Mouse (Mus musculus) lung, postnatal 14 days (tissue): ENCODE results near the gene Rnf150.

Source experiments
- DNase-seq: peaks from one replicate; pipeline ENCODE4 v3.0.0; 2021

Gene Rnf150

GRCm38 (mm10) chr8:82863041-82863744, at the start of gene Rnf150:
Gene Rnf150, plus strand, starts transcription at chr8:82863356.
- DNase-seq = peak; percentile 85

GRCm38 (mm10) chr8:82826135-82827046, 36.8 kb upstream of the Rnf150 start:
- DNase-seq = no peak

DNA sequence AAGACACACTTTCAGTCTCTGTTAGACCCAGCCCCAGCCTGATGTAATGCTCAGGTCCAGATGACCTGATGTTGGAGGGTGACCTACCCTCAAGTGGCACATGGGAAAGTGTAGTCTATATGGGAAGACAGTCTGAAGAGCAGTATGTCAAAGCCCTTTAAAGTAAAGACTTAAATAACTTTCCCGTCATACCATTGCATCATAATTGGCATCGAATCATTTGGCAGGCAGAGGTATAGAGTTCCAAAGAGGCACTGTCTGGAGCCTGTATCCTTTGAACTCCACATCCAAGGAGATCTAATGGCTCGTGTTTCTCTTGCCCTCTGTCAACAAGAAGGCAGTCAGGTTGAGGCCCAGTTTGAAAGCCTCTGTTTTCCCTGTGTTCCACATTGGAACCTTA, 22.7 kb upstream of the Rnf150 start:
- DNase-seq = no peak

DNA sequence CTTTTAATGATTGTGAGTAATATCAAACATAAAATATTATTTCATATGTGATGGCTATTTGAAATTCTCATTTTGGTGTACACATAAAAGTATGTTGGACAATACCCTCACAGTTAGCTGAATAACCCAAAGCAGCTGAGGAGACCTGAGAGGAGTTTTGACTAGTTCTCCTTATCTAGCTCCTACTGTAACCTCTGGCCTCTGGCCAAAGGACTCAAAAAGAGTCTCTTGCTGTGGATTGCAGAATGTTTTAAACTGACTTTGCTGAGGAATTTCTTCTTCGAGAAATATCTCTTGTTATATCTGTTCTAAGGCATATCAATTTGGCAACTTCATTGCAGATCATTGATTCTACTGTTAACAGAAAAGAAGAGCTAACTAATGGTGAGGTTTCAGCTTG, 22.2 kb upstream of the Rnf150 start:
- no peak for DNase-seq

- DNase-seq = no peak
Observed at GRCm38 (mm10) chr8:82841520-82842142, 21.5 kb upstream of the Rnf150 start.

- DNase-seq = no peak
Observed at GRCm38 (mm10) chr8:82843697-82844096, 19.5 kb upstream of the Rnf150 start.

DNA sequence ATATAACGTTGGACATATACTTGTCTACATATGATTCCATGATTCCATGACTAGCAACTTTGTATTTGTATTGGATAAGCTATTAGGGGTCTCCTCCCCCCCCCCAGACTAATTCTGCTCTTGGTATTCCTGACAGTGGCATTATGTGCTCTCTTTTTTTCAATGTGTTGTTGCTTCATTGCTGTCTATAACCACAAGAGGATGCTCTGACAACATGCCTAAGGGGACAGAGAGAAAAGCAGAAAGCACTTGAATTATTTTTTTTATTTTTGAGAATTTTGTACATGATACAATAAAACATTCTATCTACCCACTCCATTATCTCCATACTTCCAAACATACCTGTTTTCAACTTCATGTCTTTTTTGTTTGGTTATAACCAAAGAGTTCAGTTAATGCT, 18.7 kb upstream of the Rnf150 start:
- no peak for DNase-seq

GRCm38 (mm10) chr8:82846098-82846497, 17.1 kb upstream of the Rnf150 start:
- DNase-seq = no peak

DNA sequence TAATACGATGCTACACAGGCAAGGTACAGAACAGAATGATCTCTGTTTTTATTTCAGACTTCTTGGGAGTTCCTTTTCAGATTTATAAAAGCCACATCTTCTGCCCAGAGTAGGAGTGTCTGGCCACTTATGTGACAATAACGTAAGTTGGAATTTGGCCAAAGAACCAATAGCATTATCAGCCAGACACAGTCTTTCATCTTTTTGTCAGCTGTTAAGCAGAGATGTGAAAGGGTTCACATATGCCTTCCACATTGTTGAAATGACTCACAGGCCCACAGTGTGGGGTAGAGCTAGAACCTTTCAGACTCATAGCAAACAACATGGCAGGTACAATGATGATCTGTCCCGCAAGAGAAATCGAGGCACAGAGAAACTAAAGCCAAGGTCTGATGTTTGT, 16.4 kb upstream of the Rnf150 start:
- DNase-seq = no peak

- DNase-seq = peak; percentile 24
Observed at GRCm38 (mm10) chr8:82858541-82859342, 4.4 kb upstream of the Rnf150 start.

DNA sequence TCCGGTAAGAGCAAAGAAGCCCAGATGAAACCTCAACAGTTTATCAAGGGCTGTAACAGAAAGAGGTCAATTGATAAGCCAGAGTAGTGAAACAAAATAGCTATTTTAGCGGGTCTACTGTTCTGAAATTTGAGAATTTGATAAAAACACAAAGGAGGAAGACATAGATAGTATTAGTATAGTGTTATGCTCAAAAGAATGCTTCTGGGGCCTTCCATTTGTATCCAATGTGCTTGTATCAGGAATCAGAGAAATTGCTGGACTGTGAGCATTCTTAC, 3.9 kb upstream of the Rnf150 start:
- no peak for DNase-seq

DNA sequence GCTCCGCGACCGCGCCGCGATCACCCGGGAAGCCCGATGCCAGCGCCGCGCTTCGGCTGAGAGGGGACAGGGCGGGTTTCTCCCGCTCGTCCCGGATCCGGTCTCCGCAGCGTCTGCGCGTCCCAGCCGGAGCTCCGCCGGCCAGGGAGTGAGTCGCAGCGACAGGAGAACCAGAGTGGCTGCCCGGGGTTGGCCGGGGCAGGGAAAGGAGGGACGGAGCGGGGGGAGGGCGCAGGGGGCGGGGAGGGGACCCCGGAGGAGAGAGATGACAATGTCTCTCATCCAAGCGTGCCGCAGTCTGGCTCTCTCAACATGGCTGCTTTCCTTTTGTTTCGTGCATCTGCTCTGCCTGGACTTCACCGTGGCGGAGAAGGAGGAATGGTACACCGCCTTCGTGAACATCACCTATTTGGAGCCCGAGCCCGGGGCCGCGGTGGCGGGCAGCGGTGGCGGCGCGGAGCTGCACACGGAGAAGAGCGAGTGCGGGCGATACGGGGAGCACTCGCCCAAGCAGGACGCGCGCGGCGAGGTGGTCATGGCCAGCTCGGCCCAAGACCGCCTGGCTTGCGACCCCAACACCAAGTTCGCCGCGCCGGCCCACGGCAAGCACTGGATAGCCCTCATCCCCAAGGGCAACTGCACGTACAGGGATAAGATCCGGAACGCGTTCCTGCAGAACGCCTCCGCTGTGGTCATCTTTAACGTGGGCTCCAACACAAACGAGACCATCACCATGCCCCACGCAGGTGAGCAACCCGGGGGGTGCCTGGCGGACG, 777 bp downstream of the Rnf150 start:
- peak; percentile 61 for DNase-seq

DNA sequence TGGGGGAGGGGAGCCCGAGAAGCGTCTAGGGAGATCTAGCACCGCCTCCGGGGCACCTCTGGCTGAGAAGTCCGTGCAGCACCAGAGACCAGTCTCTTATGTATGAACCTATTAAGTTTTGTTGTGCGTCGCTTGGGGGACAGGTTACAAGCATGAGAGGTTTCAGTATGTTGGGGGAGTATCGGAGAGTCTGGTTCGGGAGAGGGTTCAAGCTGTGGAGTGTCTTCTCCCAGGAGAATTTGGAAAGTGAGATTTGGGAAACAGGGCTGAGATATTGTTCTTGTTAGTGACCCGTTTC, 1.3 kb downstream of the Rnf150 start:
- DNase-seq = no peak

DNA sequence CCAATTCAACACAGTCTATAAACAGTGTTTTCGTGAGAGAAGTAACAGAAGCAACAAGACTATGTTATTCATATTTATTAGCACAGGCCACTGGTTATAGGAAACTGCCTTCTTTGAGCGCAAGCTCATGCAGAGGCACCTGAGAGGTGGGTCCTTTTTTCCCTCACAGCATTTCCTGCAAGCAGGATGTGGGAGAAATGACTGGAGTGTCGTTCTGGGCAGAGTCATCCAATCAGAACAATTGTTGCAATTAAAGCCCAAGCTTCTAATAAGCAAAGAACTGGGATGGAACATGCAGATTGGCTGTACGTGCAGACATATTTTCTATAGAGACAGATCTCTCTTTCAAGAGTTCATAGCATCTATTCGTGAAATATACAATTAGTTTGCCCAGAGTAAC, 2.1 kb downstream of the Rnf150 start:
- DNase-seq = no peak

- DNase-seq = no peak
Observed at GRCm38 (mm10) chr8:82866251-82866650, 3.1 kb downstream of the Rnf150 start.

DNA sequence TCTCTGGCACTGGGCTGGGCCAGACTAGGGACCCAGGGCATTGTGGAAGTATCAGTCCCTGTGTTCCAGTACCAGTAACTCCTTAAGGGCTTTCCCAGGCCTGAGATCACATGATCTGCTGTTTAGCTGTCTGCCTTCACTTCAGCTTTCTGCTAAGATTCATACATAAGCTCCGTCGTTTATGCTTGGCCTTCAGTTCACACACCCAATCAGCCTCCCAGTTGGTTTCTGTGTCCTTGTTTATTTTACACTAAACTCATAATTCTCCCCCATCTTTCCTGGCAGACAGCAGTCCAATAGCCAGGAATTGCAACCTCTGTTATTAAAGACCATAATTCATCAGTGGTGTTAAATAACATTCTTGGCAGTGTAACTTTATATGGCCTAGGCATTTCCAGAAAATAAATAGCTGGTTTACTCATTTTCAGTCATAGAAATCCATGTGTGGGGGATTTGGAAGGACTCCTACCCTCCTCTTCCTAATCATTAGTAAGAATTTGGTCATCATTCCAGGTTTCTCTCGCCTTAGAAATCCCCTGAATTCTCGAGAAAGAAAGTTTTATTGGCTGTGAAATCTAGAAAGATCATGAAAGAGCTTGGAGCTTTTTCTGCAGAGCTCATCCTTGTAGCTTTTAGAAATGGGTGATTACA, 7.8 kb downstream of the Rnf150 start:
- no peak for DNase-seq

- no peak for DNase-seq
Observed at GRCm38 (mm10) chr8:82871986-82872385, 8.8 kb downstream of the Rnf150 start.

- DNase-seq = no peak
Observed at GRCm38 (mm10) chr8:82874102-82874501, 10.9 kb downstream of the Rnf150 start.

- no peak for DNase-seq
Observed at GRCm38 (mm10) chr8:82875135-82875534, 12.0 kb downstream of the Rnf150 start.

DNA sequence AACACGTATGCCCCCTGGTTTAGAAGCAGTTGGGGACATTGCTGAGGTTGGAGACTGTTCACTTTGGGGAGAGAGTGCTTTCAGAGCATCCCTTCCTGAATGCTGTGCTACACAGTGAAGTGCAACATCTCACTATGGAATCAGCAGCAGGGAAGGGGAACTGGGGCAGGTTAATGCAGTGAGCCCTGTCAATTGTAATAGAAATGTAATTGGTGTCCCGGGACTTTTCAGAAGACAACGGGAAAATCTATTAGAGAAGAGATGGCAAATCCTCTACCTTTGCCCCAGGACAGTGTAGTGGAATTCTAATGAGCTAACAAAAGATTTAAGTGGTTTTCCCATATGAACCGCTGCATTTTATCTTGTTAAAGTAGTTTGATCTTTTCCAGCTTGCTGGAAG, 21.3 kb downstream of the Rnf150 start:
- no peak for DNase-seq

DNA sequence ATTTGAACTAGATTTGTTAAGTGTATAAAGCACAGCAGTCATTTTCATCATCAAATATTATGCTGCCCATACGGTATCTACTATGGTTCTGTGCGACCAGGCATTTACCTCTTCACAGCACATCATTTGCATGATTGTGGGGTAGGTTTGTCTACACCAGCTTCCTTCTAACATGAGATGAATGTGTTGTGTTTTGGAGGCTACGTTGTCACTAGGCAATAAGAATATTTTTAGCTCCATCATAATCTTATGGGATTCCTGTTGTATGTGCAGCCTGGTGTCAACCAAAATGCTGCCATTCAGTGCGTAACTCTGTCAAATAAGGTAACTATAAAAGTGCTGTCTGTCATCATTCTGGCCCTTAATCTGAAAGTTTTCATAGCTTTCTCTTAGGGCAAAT, 24.1 kb downstream of the Rnf150 start:
- DNase-seq = no peak
